Mouse (Mus musculus): ENCODE measurements at regions not wholly inside any gene's neighbourhood (a gene's known extent, or its start where the extent isn't known, plus 50 kb on each side); places are given as distances from the start of the nearest gene placed in this dataset.

DNA sequence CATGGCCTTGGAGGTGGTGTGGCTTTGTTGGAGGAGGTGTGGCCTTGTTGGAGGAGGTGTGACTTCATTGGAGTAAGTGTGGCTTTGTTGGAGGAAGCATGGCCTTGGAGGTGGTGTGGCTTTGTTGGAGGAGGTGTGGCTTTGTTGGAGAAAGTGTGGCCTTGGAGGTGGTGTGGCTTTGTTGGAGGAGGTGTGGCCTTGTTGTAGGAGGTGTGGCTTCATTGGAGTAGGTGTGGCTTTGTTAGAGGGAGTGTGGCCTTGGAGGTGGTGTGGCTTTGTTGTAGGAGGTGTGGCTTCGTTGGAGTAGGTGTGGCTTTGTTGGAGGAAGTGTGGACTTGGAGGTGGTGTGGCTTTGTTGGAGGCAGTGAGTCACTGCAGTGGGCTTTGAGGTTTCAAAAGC, 385.0 kb downstream of the Ajap1 start:
- TF ChIP-seq POLR2A (IDR thresholded peaks at IDR 0.05; ENCODE audit: insufficient read length, low read depth), result no peak
- TF ChIP-seq REST (IDR thresholded peaks at IDR 0.05; ENCODE audit: insufficient read depth, insufficient read length), result no peak
- TF ChIP-seq CEBPB (IDR thresholded peaks at IDR 0.05; ENCODE audit: insufficient read depth, poor library complexity, severe bottlenecking), result no peak
- no peak for TF ChIP-seq POLR2AphosphoS2 (IDR thresholded peaks at IDR 0.05; ENCODE audit: insufficient read length, low read depth)
- TF ChIP-seq USF1 (IDR thresholded peaks at IDR 0.05; ENCODE audit: low read depth), result no peak
- TF ChIP-seq MYOD1 (IDR thresholded peaks at IDR 0.05; ENCODE audit: control insufficient read depth in 1 of 3, insufficient read length in 2 of 3, low read depth in 2 of 3), result no peak
- TF ChIP-seq MAX (IDR thresholded peaks at IDR 0.05; ENCODE audit: low read depth), result no peak
- no peak for TF ChIP-seq TCF12 (IDR thresholded peaks at IDR 0.05; ENCODE audit: insufficient read depth, poor library complexity, severe bottlenecking)
- TF ChIP-seq TCF3 (IDR thresholded peaks at IDR 0.05; ENCODE audit: insufficient read length, low read depth), result no peak
- TF ChIP-seq SRF (IDR thresholded peaks at IDR 0.05; ENCODE audit: control insufficient read depth, insufficient read length, low read depth), result no peak
- TF ChIP-seq MYOG (IDR thresholded peaks at IDR 0.05; ENCODE audit: control insufficient read depth in 1 of 3, insufficient read depth in 1 of 3, insufficient read length in 2 of 3, low read depth in 2 of 3), result no peak

Data from myocyte (in vitro differentiated cells).